Mouse (Mus musculus) CD4-positive, CD25-positive, alpha-beta regulatory T cell (primary cell): Measurements from ENCODE around the gene Rtkn2. TPM values are rescaled to one million over a fixed set of nuclear protein-coding genes. Genes with fewer than 3 reads are reported as not detected.

Experiments
- polyA plus RNA-seq: library from polyadenylated mRNA; unstranded; fragments of 100-300 nt; shearing (Covaris generic); gene quantifications from one replicate; pipeline ENCODE4 v1.2.1, GENCODE M21; 2017

The Rtkn2 gene
- 0.20 TPM for polyA plus RNA-seq

GRCm38 (mm10) chr10:67979401-67980157, at the start of gene Rtkn2:
Rtkn2 (plus strand) TSS chr10:67979570.

Other genes starting within 250 kb of the Rtkn2 start
- gene Zfp365, start 66.9 kb upstream of the Rtkn2 start, polyA plus RNA-seq, result 4.6 TPM